Mouse (Mus musculus) liver, postnatal 0 days (tissue): ENCODE measurements around the gene Hist1h2bg. TPM values are rescaled to one million over a fixed set of nuclear protein-coding genes. Genes with fewer than 3 reads are reported as not detected.

Experiments
- ATAC-seq: fragments of 200-750 bp; cut with Nextera tagmentation; 2 replicates; pipeline ENCODE4 v1.8.0; 2017; ENCODE audit warnings: mild to moderate bottlenecking, moderate library complexity
- DNase-seq: peaks from one replicate; pipeline ENCODE4 v3.0.0-alpha.2; 2016
- H3K27ac ChIP-seq: fragments of 300-500 bp; sonication (generic); 2 replicates; pipeline ENCODE4 v1.5.1; 2014; ENCODE audit warnings: antibody characterized with exemption, moderate library complexity, mild to moderate bottlenecking, low read depth
- H3K27me3 ChIP-seq: fragments of 300-500 bp; sonication (generic); 2 replicates; pipeline ENCODE4 v1.6.1; 2014; ENCODE audit warnings: low read length, control low read depth, mixed read lengths; ENCODE audit not compliant: insufficient read depth
- H3K36me3 ChIP-seq: fragments of 300-500 bp; sonication (generic); replicated peaks from 2 replicates; pipeline ENCODE4 v1.6.1; 2014; ENCODE audit warnings: mild to moderate bottlenecking, control low read depth, low read length, moderate library complexity, mixed read lengths; ENCODE audit not compliant: insufficient read depth
- H3K4me1 ChIP-seq: fragments of 300-500 bp; sonication (generic); 2 replicates; pipeline ENCODE4 v1.6.1; 2014; ENCODE audit warnings: antibody characterized with exemption, mild to moderate bottlenecking, control low read depth; ENCODE audit not compliant: insufficient read depth
- H3K4me2 ChIP-seq: fragments of 300-500 bp; sonication (generic); 2 replicates; pipeline ENCODE4 v1.6.1; 2014; ENCODE audit warnings: low read depth, mild to moderate bottlenecking, low read length, moderate library complexity, mixed read lengths
- H3K4me3 ChIP-seq: fragments of 300-500 bp; sonication (generic); 2 replicates; pipeline ENCODE4 v1.5.1; 2014; ENCODE audit warnings: low read depth, low read length
- H3K9ac ChIP-seq: fragments of 300-500 bp; sonication (generic); replicated peaks from 2 replicates; pipeline ENCODE4 v1.6.1; 2014; ENCODE audit warnings: mild to moderate bottlenecking, moderate library complexity
- H3K9me3 ChIP-seq: fragments of 300-500 bp; sonication (generic); 2 replicates; pipeline ENCODE4 v1.6.1; 2016; ENCODE audit warnings: mild to moderate bottlenecking, control low read depth, low read length, mixed read lengths
- CTCF ChIP-seq: sonication (generic); IDR thresholded peaks from 2 replicates; pipeline ENCODE4 v1.5.1; 2016; ENCODE audit warnings: antibody characterized with exemption, low read depth
- EP300 ChIP-seq: IDR thresholded peaks from 2 replicates; pipeline ENCODE4 v1.6.1; 2016; ENCODE audit warnings: antibody characterized with exemption, low read depth, mild to moderate bottlenecking
- whole genome bisulfite sequencing: fragments of 180-500 bp; shearing (Covaris S2); extraction: QIAGEN DNeasy Blood & Tissue Kit; methylation state at CpG from one replicate; pipeline ENCODE4 v1.1.7; 2014; ENCODE audit not compliant: insufficient replicate concordance; 5-methylcytosine and 5-hydroxymethylcytosine counted together
- polyA plus RNA-seq: library from polyadenylated mRNA; unstranded; fragments of >200 nt; fragmentation: Nextera tagmentation; extraction: Ambion mirVana; gene quantifications from 2 replicates; pipeline ENCODE4 v1.2.1, GENCODE M21; 2015

Hist1h2bg gene
- polyA plus RNA-seq, 1 experiment from 2014 or later: 7.8 TPM

DNA sequence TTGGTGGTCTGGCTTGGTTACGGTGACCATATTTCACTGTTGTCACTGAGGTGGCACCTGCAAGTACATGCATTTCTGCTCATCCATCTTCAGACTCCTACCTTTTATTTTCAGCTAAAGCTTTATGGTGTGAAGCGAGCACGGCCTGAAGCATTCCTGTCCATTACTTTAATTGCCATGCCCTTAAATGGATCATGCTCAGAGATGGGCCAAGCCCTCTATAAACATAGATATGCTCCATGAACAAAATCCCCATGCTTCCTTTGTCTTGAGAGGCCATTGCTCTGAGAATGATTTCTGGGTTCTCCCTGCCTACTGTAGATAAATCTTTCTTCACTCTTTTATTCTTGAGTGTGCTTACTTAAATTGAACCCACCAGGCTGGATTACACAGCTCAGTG, 33.3 kb downstream of the Hist1h2bg start:
- Histone ChIP-seq H3K4me3 (no peak overlapping the region), H3K9ac (no peak overlapping the region), H3K4me1 (peaks cover 3% of the 10 kb centered on the region; the same call in 1 of the 2 replicates), H3K27ac (no peak overlapping the region), H3K9me3 (no peaks in the 10 kb centered on the region), H3K27me3 (no peaks in the 10 kb centered on the region), H3K36me3 (no peaks in the 10 kb centered on the region), H3K4me2 (no peak overlapping the region)
- no peak for ATAC-seq
- no peak for TF ChIP-seq CTCF
- 94% methylated on average over 3 of the region's 3 CpGs for WGBS
- no peak for DNase-seq

DNA sequence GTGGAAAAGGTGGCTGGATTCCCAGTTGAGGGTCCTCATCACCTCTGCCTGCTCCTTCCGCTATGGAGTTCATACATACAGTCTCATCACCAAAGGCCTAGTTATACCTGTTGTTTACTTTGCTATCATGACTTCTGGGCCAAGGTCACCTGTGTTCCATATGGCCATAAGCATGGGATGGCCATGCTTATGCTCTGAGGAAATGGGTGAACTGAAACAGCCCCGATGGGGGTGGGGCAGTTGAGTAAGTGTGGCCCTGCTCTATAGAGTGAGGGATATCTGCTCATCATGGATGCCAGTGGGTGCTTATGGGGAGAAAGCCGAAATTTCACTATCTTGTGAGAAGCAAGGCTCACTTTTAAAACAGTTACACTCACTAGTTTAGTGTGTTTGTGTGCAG, 33.9 kb downstream of the Hist1h2bg start:
- H3K4me2 ChIP-seq: no peak overlapping the region
- TF ChIP-seq CTCF (no peak), EP300 (no peak)
- H3K9ac ChIP-seq: no peak overlapping the region

DNA sequence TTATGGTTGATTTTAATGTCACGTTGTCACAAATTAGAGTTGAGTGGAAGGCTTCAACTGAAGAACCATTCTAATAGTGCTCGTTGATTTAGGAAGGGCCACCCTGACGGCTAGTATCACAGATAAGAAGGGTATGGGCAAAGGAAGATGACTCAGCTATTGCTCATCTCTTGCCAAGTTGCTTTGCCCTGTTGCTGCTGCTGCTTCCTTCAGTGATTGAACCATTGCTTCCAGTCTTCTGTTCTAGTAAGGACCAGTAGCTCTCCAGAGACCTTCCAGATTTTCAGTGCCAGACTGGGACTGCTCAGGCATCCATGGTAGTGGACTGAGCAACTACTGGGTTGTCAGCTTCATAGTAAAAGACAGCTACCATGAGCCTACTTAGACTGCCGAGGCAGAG, 38.0 kb downstream of the Hist1h2bg start:
- H3K4me2 ChIP-seq: peak overlapping the region; percentile 45
- no peaks in the 10 kb centered on the region for H3K9me3 ChIP-seq
- peak overlapping the region; percentile 50; the same call in 1 of the 2 replicates for H3K9ac ChIP-seq
- TF ChIP-seq EP300 (peak; percentile 70; the same call in 1 of the 2 replicates), CTCF (no peak)
- ATAC-seq: peak; percentile 86
- no peak overlapping the region for H3K4me3 ChIP-seq
- H3K4me1 ChIP-seq: peaks cover 8% of the 10 kb centered on the region; the same call in 1 of the 2 replicates
- WGBS: 50% methylated on average over 4 of the region's 4 CpGs
- H3K27me3 ChIP-seq: no peaks in the 10 kb centered on the region
- H3K27ac ChIP-seq: peak overlapping the region; percentile 78
- no peaks in the 10 kb centered on the region for H3K36me3 ChIP-seq
- DNase-seq: no peak

More for the DNA sequence above, 33.9 kb downstream of the Hist1h2bg start:
- Histone ChIP-seq H3K36me3 (no peaks in the 10 kb centered on the region), H3K27ac (no peak overlapping the region), H3K4me1 (peaks cover 8% of the 10 kb centered on the region; the same call in 1 of the 2 replicates), H3K4me3 (no peak overlapping the region), H3K9me3 (no peaks in the 10 kb centered on the region), H3K27me3 (no peaks in the 10 kb centered on the region)
- peak; percentile 2 for DNase-seq
- no peak for ATAC-seq
- 85% methylated on average over 3 of the region's 3 CpGs for WGBS

DNA sequence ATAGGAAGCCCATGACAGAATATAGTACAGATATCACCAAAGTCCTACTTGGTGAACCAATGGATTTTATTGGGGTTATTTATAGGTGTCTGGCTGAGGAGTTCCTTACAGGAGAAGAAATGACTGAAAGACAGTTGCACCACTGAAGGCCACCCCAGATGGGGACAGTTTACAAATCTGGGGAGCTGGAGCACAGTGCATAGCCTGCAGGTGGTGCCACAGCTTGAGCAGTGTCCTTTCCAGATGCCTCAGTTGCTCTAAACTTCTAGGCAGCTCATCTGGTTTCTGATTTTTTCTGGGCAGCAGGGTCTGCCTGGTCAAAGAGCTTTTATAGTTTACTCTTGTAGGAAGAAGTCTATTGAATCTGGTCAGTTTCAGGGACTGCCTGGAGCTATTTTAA, 38.6 kb downstream of the Hist1h2bg start:
- Histone ChIP-seq H3K27ac (peak overlapping the region; percentile 78), H3K9me3 (no peaks in the 10 kb centered on the region), H3K36me3 (no peaks in the 10 kb centered on the region), H3K4me1 (peaks cover 8% of the 10 kb centered on the region; the same call in 1 of the 2 replicates), H3K4me2 (peak overlapping the region; percentile 45; the same call in 1 of the 2 replicates), H3K9ac (0 out of 2 replicates have a peak overlapping the region, but pooled peaks have one; percentile 9), H3K4me3 (no peak overlapping the region), H3K27me3 (no peaks in the 10 kb centered on the region)
- ATAC-seq (no peak), DNase-seq (no peak)
- peak; percentile 30 for TF ChIP-seq CTCF
- no peak for TF ChIP-seq EP300

DNA sequence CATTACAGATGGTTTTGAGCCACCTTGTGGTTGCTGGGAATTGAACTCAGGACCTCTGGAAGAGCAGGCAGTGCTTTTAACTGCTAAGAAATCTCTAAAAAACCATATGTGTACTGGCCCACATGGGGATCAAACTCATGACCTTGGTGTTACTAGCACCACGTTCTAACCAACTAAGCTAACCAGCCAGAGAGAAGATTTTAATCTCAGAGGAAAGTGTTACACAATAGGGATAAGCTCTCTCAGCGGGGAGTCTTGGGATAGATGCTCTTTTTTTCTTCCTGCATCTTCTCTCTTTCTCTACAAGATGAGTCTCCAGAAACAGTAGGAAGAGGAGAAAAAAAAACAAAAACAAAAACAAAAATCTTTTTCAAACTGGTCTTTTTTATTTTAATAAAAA, 39.2 kb downstream of the Hist1h2bg start:
- Histone ChIP-seq H3K36me3 (no peaks in the 10 kb centered on the region), H3K27ac (no peak overlapping the region)
- TF ChIP-seq EP300: no peak
- TF ChIP-seq CTCF: no peak

DNA sequence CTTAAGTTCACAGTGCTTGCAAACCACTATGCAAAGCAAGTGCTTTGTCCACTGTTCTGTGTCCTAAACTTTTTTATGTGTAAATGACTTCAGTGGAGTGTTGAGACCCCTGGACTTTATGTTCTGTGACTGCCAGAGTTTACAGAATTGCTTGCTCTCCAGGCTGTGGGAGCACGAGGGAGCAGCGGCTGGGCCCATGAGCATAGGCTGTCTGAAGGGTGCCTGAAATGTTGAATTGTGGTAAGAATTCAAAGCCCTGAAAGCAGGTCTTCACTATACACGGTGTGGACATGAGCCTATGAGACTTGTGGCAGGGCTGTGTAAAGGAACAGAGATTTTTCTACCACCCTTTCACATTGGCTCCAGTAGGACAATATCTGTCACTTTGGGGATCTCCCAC, 40.4 kb downstream of the Hist1h2bg start:
- no peak overlapping the region for H3K9ac ChIP-seq

More for the DNA sequence above, 39.2 kb downstream of the Hist1h2bg start:
- no peaks in the 10 kb centered on the region for H3K9me3 ChIP-seq
- no peak overlapping the region for H3K9ac ChIP-seq
- H3K27me3 ChIP-seq: no peaks in the 10 kb centered on the region
- 59% methylated on average over 2 of the region's 2 CpGs for WGBS
- H3K4me2 ChIP-seq: no peak overlapping the region
- ATAC-seq (no peak), DNase-seq (no peak)
- no peak overlapping the region for H3K4me3 ChIP-seq
- H3K4me1 ChIP-seq: peaks cover 8% of the 10 kb centered on the region; the same call in 1 of the 2 replicates

More for the DNA sequence above, 40.4 kb downstream of the Hist1h2bg start:
- TF ChIP-seq EP300 (no peak), CTCF (no peak)
- ATAC-seq: no peak
- Histone ChIP-seq H3K9me3 (no peaks in the 10 kb centered on the region), H3K27me3 (no peaks in the 10 kb centered on the region), H3K4me3 (no peak overlapping the region), H3K4me2 (no peak overlapping the region), H3K4me1 (peaks cover 8% of the 10 kb centered on the region; the same call in 1 of the 2 replicates), H3K27ac (no peak overlapping the region), H3K36me3 (no peaks in the 10 kb centered on the region)
- 85% methylated on average over 3 of the region's 3 CpGs for WGBS
- no peak for DNase-seq
